In the genomic region with DNA sequence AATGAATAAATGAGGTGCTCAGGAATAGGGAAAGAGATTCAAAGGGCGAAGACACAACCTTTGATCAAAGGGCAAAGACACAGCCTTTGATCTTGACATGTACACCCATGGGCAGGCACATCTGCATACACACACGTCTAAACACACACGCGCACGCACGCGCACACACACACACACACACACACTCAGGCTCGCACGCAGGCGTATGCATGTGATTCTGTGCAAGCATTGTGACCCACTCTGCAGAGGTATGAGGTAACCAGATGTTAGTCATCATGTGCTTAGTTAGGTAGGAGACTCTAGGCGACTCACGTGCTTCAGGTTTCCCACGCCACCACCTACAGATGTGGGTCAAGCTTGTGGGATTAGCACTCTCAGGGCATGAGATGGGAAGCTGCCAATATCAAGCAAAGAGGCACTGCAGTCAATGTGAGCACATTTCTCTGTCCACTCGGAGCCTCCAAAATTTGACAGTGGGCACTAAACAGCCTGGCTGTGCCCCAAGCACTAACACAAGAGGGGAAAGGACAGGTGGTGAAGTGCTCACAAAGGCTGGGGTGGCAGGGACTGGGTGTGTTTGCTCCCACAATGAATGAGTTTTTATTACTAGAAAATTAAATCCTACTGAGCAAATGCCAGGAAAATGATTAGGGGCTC, we compare ENCODE assay signal across 10 mouse cellular contexts.
A peak's percentile ranks its signal among the peaks of the same experiment; 100 is the strongest.
DNase-seq lines count a peak whose midpoint lies in the region; ATAC-seq lines count a peak whose summit lies in the region.
"Had no signal": no experiment of that assay in that cellular context is flagged by ENCODE, and none has a peak within 500 bp of the region (broad histone marks: within the 10 kb centered on the region; RNA-seq: fewer than 3 reads in every experiment).

No protein-coding gene starts in this region.

- H3K27me3 ChIP-seq in limb, embryonic 12.5 days, result no peaks in the 10 kb centered on the region
- H3K27me3 ChIP-seq in stomach, embryonic 15.5 days (replicated peaks), result no peaks in the 10 kb centered on the region

- no peak overlapping the region for H3K27ac ChIP-seq in limb, embryonic 12.5 days
- H3K27ac ChIP-seq in stomach, embryonic 15.5 days, result no peak overlapping the region; the same call in 1 of the 2 replicates

- H3K36me3 ChIP-seq in limb, embryonic 12.5 days, result no peaks in the 10 kb centered on the region
- no peaks in the 10 kb centered on the region for H3K36me3 ChIP-seq in stomach, embryonic 15.5 days

- no peak overlapping the region for H3K4me3 ChIP-seq in limb, embryonic 12.5 days (replicated peaks)
- no peak overlapping the region for H3K4me3 ChIP-seq in stomach, embryonic 15.5 days (replicated peaks)

- peak; percentile 71; the same call in 1 of the 2 replicates for ATAC-seq in limb, embryonic 12.5 days (ENCODE audit: insufficient number of reproducible peaks, insufficient read depth, low FRiP score, low TSS enrichment, low read depth)
- peak; percentile 25; the same call in 1 of the 2 replicates for ATAC-seq in stomach, embryonic 15.5 days (ENCODE audit: insufficient read depth, low FRiP score, low read depth)

- H3K9ac ChIP-seq in limb, embryonic 12.5 days (replicated peaks), result no peak overlapping the region
- H3K9ac ChIP-seq in stomach, embryonic 15.5 days, result no peak overlapping the region

- H3K9me3 ChIP-seq in limb, embryonic 12.5 days, result no peaks in the 10 kb centered on the region
- H3K9me3 ChIP-seq in stomach, embryonic 15.5 days, result no peaks in the 10 kb centered on the region

- peaks cover 35% of the 10 kb centered on the region for H3K4me1 ChIP-seq in limb, embryonic 12.5 days (replicated peaks)
- peaks cover 16% of the 10 kb centered on the region for H3K4me1 ChIP-seq in stomach, embryonic 15.5 days

- WGBS in limb, embryonic 12.5 days, result 66% methylated on average over 14 of the region's 14 CpGs
- 83% methylated on average over 14 of the region's 14 CpGs for WGBS in stomach, embryonic 15.5 days

- H3K4me2 ChIP-seq in limb, embryonic 12.5 days, result no peak overlapping the region
- H3K4me2 ChIP-seq in stomach, embryonic 15.5 days, result no peak overlapping the region

- DNase-seq in gastrocnemius, postnatal 14 days, result peak; percentile 9
- no peak for DNase-seq in gastrocnemius, postnatal 10 days
- peak; percentile 21 for DNase-seq in retina, postnatal 1 day
- no peak for DNase-seq in retina, embryonic 14.5 days (ENCODE audit: low spot score)
- DNase-seq in left cerebral cortex, postnatal 14 days (ENCODE audit: low spot score in 2 of 2), result no peak
- DNase-seq in adrenal gland, postnatal 14 days, result no peak
- DNase-seq: cerebellum, adult 11-12 months; heart, postnatal 14 days had no signal

- intact Hi-C loops in gastrocnemius, postnatal 14 days (cut with DNase I; ENCODE audit: low total_unique reads), result no loop called here
- intact Hi-C loops in left cerebral cortex, postnatal 14 days (cut with DNase I), result no loop called here

Comparison
In these comparisons a context has a peak if more than half of its experiments do, and no peak if none do; other contexts are left out.
1. DNase-seq: peak in gastrocnemius, postnatal 14 days (single experiment) and retina, postnatal 1 day (single experiment); none in gastrocnemius, postnatal 10 days (single experiment), retina, embryonic 14.5 days (single experiment), left cerebral cortex, postnatal 14 days (0 of 2) and adrenal gland, postnatal 14 days (single experiment).